Mouse (Mus musculus) left cerebral cortex, adult 2 months (tissue): ENCODE measurements at regions not wholly inside any gene's neighbourhood (a gene's known extent, or its start where the extent isn't known, plus 50 kb on each side); places are given as distances from the start of the nearest gene placed in this dataset.

Experiments used
- DNase-seq, 2 experiments: peaks; one replicate each; pipeline ENCODE4 v3.0.0; 2021 to 2022; ENCODE audit warnings: low spot score in 2 of 2, mixed read lengths in 1 of 2; ENCODE audit errors: extremely low spot score in 1 of 2
- H3K27ac ChIP-seq: fragments of 200-600 bp; 2 replicates; pipeline ENCODE4 v1.8.1; 2022
- H3K4me3 ChIP-seq: fragments of 200-600 bp; 2 replicates; pipeline ENCODE4 v1.8.1; 2022
- CTCF ChIP-seq: fragments of 200-600 bp; IDR thresholded peaks from 2 replicates; pipeline ENCODE4 v1.8.1; 2022; ENCODE audit warnings: antibody characterized with exemption, mild to moderate bottlenecking, moderate library complexity
- intact Hi-C: fragments of 180-260 bp; cut with DNase I; formaldehyde crosslinking; loops from one replicate; pipeline ENCODE4 v1.15.1; 2025

DNA sequence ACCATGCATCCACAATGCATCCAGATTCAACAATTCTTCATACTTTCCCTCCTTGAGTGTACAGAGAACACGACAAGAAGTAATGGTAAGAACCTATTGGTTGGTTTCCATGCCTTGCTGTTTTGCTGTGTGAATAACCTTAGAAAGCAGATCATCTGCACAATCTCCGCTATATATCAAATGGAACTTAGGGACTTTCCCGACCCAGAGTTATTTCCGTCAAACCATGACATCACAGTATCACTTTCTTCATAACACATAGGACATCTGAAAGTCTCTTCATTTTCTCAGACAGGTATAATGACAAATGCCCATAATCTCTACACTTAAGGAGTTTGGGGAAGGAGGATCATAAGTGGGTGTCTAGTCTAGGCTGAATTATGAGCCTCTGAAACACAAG lies 132.3 kb upstream of the Adgrl4 start:
- H3K4me3 ChIP-seq, result no peak overlapping the region
- intact Hi-C loops, result no loop called here
- no peak for TF ChIP-seq CTCF
- H3K27ac ChIP-seq, result no peak overlapping the region
- DNase-seq, result no peak

DNA sequence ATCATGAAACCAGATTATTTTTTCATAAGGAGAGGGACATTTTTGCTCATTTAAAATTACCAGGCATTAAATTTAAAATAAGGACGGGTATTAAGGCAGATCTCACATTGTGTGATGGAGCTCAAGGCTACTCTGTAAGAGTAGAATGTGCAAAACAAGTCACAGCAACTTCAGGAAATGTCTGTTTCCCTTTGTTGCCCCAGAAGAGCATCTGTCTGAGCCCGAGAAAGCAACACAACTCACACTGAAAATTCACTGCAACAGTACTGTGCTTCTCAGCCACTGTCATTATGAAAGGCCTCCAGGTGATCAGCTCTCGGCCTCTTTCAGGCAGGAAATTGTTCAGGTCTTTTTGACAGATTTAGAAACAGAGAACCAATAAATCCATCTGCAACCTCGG lies 129.7 kb upstream of the Adgrl4 start:
- Histone ChIP-seq H3K4me3 (no peak overlapping the region), H3K27ac (no peak overlapping the region)
- intact Hi-C loops, result no loop called here
- TF ChIP-seq CTCF, result no peak
- DNase-seq, result no peak

DNA sequence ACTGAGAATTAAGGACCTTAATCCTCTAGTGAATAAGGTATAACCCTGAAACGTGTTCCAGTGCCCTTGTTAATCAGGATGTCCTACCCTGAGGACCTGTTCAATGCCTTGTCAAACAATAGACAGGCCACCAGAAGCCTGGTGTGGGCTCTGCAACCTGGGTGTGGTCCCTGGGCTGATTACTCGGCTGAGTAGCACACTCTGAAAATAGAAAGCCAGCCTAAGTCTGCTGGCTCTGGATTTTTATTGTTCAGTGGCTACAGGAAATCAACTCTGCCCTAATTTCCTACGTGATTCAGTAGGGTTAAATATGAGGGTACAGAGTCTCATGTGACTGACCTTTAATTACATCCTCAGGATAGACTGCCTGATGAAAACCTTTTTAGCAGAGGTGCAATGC lies 113.9 kb upstream of the Adgrl4 start:
- DNase-seq, result no peak
- no peak overlapping the region for H3K27ac ChIP-seq
- no peak for TF ChIP-seq CTCF
- intact Hi-C loops, result no loop called here
- H3K4me3 ChIP-seq, result no peak overlapping the region

DNA sequence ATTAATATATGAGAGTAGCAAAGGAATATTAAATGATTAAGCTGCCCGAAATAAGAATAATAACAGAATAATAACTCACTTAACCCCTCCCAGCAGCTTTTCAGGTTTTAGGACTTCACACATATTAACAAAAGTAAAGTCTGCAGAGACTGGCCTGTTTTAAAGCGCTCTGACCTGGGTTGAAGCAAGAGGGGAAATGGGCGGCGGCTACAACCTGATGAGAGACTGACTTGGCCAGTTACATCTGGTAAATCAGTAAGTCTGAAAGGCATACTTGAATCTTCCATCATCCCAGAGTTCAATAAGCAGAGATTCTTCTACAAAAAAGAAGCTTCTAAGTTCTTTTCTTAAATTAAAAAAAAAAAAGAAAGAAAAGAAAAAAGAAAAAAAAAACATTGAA lies 107.9 kb upstream of the Adgrl4 start:
- Histone ChIP-seq H3K27ac (no peak overlapping the region), H3K4me3 (no peak overlapping the region)
- no peak for DNase-seq
- intact Hi-C loops, result no loop called here
- TF ChIP-seq CTCF, result no peak

DNA sequence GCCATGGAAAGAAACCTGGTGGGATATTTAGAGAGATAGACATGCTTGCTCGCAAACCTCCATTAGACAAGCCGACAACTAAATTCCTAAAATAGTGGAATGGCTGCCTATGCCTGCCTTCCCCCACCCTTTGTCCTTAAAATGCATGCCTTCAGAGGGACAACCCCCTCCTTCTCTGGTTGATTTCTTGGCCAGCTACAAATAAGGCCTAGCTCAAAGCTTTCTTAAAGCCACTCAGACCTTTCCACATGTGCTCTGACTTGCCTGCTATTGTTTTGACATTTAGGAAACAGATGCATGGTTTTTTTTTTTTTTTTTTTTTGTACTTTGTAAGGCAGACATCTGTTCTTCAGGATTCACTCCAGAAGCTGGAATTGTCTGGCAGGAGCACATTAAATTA lies 105.8 kb upstream of the Adgrl4 start:
- H3K4me3 ChIP-seq, result no peak overlapping the region
- no peak for DNase-seq
- H3K27ac ChIP-seq, result no peak overlapping the region
- TF ChIP-seq CTCF, result no peak
- intact Hi-C loops, result no loop called here

DNA sequence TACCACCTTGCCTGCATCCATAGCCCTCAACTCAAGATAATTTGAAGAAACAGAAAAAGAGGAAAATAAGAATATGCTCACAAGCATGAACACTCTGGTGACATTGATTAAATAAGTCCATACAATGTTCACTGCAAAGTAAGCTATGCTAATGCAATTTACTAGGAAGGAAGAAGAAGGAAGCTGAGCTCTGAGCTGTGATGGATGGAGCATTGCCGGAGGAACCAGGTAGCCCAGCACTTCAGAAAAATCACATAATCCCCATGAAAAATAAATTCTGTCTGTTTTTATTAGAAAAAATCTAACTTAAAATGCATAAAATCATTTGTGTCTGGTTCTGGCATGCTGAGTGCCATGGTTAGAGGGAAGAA lies 105.4 kb upstream of the Adgrl4 start:
- Histone ChIP-seq H3K27ac (no peak overlapping the region), H3K4me3 (no peak overlapping the region)
- no peak for TF ChIP-seq CTCF
- intact Hi-C loops, result no loop called here
- DNase-seq, result no peak

DNA sequence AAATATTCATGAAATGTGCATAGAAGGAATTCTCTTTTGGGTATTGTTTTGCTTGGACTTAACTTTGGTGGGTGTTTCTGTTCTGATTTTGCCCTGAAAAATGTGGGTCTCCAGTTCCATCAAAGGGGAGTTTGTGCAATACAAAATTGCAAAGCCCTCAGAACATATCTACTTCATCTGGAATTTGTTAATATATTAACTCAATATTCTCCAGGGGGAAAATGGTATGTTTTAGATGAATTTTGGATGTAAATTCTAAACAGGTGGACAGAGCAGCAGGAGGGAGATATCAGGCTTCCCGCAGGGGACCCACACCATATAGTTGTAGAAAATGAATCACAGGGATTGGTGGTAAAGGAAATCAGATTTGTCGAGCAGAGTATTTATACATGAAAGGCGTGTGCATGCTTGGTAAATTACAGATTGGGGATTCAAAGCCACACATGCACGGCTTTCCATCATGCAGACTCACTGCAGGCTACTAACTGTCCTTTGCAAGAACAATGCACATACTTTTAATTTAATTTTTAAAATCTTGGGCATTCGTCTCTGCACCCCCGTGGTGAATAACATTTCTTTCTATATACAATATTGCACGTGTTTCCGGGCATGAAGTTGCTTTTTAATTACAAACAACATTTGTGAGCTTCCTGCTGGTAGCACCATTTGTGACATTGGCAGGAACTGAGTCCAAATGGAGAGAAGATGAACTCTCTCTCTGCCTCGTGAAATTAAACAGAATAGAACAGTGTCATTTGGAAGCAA lies 104.8 kb upstream of the Adgrl4 start:
- Histone ChIP-seq H3K27ac (no peak overlapping the region), H3K4me3 (no peak overlapping the region)
- no peak for TF ChIP-seq CTCF
- intact Hi-C loops, result no loop called here
- no peak for DNase-seq

DNA sequence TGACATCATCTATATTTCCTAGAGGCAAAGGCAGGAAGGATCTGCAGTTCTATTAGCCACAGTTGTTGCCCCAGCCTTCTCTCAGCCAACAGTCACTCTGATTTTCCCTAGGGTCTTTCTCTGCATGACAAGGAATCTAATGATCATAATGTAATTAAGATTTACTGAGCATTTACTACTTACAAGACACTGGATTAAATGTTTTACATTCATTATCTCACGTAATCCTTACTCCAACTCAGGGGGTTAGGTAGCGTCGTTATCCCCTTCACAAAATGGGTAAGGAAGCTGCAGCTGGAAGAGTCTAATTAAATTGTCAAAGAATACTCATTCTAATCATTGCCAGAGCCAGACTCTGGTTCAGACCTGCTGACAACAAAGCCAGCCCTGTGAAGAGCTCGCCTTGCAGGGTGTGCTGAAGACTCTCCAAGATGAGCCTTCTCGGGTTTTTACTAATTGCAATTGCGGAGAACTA lies 103.8 kb upstream of the Adgrl4 start:
- no peak overlapping the region for H3K4me3 ChIP-seq
- TF ChIP-seq CTCF, result no peak
- no peak for DNase-seq
- no peak overlapping the region for H3K27ac ChIP-seq
- intact Hi-C loops, result no loop called here

DNA sequence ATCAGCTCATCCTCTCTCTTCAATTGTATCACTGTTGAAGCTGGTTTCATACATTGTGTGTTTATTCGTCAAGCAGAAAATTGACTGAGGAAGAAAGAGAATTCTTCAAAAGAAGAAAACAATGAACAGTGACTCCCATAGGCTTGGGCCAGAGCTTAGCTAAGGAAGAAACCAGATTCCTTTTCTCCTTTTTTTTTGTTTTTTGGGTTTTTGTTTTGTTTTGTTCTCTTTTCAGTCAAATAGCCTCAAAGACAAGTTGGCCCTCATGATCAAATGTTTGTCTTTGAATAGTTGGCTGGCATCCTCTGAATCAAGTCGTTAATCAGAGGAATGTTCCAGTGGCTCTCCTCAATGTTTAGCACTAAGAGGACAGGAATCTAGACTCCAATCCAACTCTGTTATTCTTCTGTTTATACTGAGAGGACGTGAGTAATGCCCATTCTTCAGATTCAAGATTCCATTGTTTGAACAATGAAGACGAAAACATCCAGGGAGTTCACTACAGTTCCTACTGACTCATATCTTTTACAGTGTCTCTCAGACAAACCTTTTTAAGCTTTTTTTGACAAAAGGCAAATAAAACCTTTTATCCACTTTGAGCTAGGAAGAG lies 86.1 kb upstream of the Adgrl4 start:
- intact Hi-C loops, result no loop called here
- H3K27ac ChIP-seq, result no peak overlapping the region
- TF ChIP-seq CTCF, result no peak
- no peak overlapping the region for H3K4me3 ChIP-seq
- DNase-seq, result no peak

DNA sequence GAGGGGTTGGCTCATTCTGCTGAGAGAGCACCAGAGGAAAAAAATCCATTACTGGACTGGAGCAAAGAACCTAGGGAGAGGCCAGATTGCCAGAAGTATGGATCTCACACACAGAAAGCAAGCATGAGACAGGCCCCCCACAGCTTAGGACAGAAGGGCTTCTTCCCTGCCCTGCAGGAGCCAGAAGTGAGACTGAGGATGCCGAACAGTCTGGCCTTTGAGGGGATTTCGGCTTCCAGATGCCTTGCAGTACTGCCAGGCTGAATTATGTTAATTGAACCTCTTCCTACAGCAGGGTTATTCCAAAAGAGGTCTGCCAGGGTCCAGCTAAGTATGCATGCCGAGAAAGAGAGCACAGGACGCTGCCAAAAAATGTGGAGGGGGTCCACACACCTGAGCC lies 71.4 kb upstream of the Adgrl4 start:
- DNase-seq, result no peak
- H3K4me3 ChIP-seq, result no peak overlapping the region
- intact Hi-C loops, result no loop called here
- no peak overlapping the region for H3K27ac ChIP-seq
- no peak for TF ChIP-seq CTCF

DNA sequence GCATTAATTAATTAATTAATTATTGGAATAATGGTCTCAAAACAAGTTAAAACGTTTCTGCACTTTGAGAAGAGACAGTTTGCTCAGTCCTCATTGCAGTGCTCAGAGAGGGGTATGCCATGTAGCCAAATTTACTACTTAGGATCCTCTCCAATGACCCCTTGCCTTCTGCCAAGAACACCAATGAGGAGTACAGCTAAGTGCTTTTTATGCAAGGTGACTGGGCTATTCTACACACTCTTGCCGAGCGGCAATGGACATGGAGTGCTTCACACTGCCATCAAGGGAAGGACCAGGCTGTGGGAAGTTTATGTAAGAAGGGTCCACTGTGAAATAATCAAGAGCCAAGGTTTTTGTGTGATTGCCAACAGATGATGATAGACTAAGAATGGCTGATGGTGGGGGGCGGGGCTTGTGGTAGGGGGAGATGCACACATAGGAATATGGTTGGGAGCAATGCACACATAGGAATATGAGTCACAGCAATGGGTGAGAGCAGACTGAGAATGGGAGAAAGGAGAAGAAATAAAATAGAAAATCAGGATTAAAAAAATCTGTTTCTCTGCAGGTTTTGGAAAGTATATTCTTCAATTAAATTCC lies 70.9 kb upstream of the Adgrl4 start:
- DNase-seq, result no peak
- no peak for TF ChIP-seq CTCF
- Histone ChIP-seq H3K4me3 (no peak overlapping the region), H3K27ac (no peak overlapping the region)
- intact Hi-C loops, result no loop called here

DNA sequence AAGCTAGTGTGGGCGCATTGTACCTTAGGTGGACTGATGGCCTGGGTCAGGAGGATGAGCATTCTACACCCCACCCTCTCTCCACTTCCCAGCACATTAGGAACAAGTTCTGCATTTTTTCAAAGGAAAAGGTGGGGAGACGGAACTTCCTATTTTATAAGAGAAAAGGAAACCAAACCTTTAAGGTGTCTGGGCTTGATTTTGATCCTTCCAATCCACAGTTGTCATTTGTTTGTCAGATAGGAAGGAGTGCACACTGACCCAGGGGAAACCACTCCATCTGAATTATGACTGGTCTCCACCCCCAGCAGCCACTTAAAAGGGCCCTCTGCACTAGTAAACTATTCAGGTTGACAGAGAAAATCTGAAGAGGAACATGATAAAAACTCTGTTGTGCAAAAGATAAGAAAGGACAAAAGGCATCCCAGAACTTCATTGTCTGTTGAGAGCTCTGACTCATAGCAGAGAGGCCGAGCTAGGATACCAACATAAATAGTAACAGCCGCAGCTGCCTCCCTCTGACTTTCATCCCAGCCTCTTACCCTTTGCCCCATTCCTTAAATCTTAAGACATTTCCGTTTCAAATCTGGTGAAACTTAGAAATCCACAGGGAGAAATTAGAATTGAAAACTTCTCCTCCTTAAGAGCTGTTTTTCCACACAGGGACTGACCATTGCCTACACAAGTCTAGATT lies 54.2 kb upstream of the Adgrl4 start:
- DNase-seq, result no peak
- no peak for TF ChIP-seq CTCF
- intact Hi-C loops, result no loop called here

More for the DNA sequence above, 54.2 kb upstream of the Adgrl4 start:
- Histone ChIP-seq H3K27ac (no peak overlapping the region), H3K4me3 (no peak overlapping the region)
